ENCODE assay signal across 11 mouse cellular contexts in the genomic region with DNA sequence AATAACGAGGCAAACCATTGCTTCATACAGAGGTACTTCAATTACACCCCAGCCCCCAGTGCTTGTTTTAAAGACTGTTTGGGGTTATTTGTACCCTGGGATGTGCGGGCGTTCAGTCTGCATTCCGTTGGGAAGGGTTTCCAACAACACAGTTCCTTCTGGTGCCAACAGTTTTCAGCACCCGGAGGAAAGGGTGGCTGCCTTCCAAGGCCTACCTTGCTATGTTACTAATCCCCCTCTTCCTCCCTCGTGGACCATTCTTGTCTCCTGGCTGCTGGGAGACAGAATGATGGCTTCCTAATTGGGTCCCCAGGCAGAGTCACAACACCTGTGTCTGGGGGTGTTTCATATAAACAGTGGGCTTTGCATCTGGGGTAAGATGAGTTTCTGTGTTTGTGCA.
DNase-seq lines count a peak whose midpoint lies in the region; ATAC-seq lines count a peak whose summit lies in the region.
"Had no signal": no experiment of that assay in that cellular context is flagged by ENCODE, and none has a peak within 500 bp of the region (broad histone marks: within the 10 kb centered on the region; RNA-seq: fewer than 3 reads in every experiment).

No protein-coding gene starts in this region.

- no peak overlapping the region for H3K4me2 ChIP-seq in limb, embryonic 13.5 days (replicated peaks)

- H3K9ac ChIP-seq in limb, embryonic 13.5 days, result no peak overlapping the region

- H3K27ac ChIP-seq in heart, embryonic 10.5 days, result 0 out of 2 replicates have a peak overlapping the region, but pooled peaks have one; percentile 53
- H3K27ac ChIP-seq in limb, embryonic 13.5 days, result no peak overlapping the region; the same call in 1 of the 2 replicates

- no peak for DNase-seq in heart, embryonic 10.5 days (ENCODE audit: low spot score)
- no peak for DNase-seq in heart, adult 8-10 months (ENCODE audit: low spot score)
- DNase-seq in frontal cortex, adult 2 months (ENCODE audit: extremely low spot score in 1 of 2, low spot score in 1 of 2), result peak; percentile 66 to 74
- DNase-seq in layer of hippocampus, adult 18-20 months (ENCODE audit: low spot score in 2 of 2), result peak; percentile 61 to 84
- no peak for DNase-seq in kidney, postnatal 36 days
- DNase-seq in embryo, embryonic 11 days, result no peak
- DNase-seq: cerebellum, adult 9-10 months; gastrocnemius, postnatal 25 days; lung, adult 18-20 months had no signal

- no peak overlapping the region for H3K4me3 ChIP-seq in heart, embryonic 10.5 days
- H3K4me3 ChIP-seq in limb, embryonic 13.5 days, result no peak overlapping the region

- ATAC-seq in limb, embryonic 13.5 days (ENCODE audit: low FRiP score, low read depth), result peak; percentile 46; the same call in 1 of the 2 replicates
- ATAC-seq in activated CD4-positive, CD25-positive, alpha-beta regulatory T cell, adult 4 months, result no peak

- no peaks in the 10 kb centered on the region for H3K9me3 ChIP-seq in heart, embryonic 10.5 days
- H3K9me3 ChIP-seq in limb, embryonic 13.5 days, result no peaks in the 10 kb centered on the region

- H3K4me1 ChIP-seq in heart, embryonic 10.5 days, result peaks cover 61% of the 10 kb centered on the region
- peaks cover 53% of the 10 kb centered on the region for H3K4me1 ChIP-seq in limb, embryonic 13.5 days

- 73% methylated on average over 6 of the region's 6 CpGs for WGBS in heart, embryonic 10.5 days
- WGBS in limb, embryonic 13.5 days, result 34% methylated on average over 6 of the region's 6 CpGs

- no peaks in the 10 kb centered on the region for H3K27me3 ChIP-seq in heart, embryonic 10.5 days (ENCODE audit: insufficient read depth, poor library complexity, severe bottlenecking)
- no peaks in the 10 kb centered on the region for H3K27me3 ChIP-seq in limb, embryonic 13.5 days

- no peaks in the 10 kb centered on the region for H3K36me3 ChIP-seq in heart, embryonic 10.5 days
- no peaks in the 10 kb centered on the region for H3K36me3 ChIP-seq in limb, embryonic 13.5 days

Comparison
In these comparisons a context has a peak if more than half of its experiments do, and no peak if none do; other contexts are left out.
1. DNase-seq: peak in frontal cortex, adult 2 months (2 of 2) and layer of hippocampus, adult 18-20 months (2 of 2); none in heart, embryonic 10.5 days (single experiment), heart, adult 8-10 months (single experiment), kidney, postnatal 36 days (0 of 2) and embryo, embryonic 11 days (single experiment).